Mouse (Mus musculus) heart, postnatal 36 days (tissue): Measurements from ENCODE around the gene Bod1. TPM values are rescaled to one million over a fixed set of nuclear protein-coding genes. Genes with fewer than 3 reads are reported as not detected.

Source experiments
- total RNA-seq, 2 experiments: library from RNA; stranded (reverse); gene quantifications; 2 replicates each; pipeline ENCODE4 v1.2.3; 2021

Gene Bod1
- total RNA-seq, 2 experiments from 2014 or later = 122 to 131 TPM

Other genes starting within 250 kb of the Bod1 start
- 100 to 1,000 TPM in 1 of 2 experiments, 10 to 100 TPM in 1; 86.7 to 102 TPM for gene Cpeb4, start 200.3 kb upstream of the Bod1 start, total RNA-seq